Mouse (Mus musculus) activated CD4-positive, CD25-positive, alpha-beta regulatory T cell, adult 9 weeks (primary cell): ENCODE data around the gene Muc3. TPM values are rescaled to one million over a fixed set of nuclear protein-coding genes. Genes with fewer than 3 reads are reported as not detected.

Experiments
- polyA plus RNA-seq: library from polyadenylated mRNA; unstranded; fragments of 100-300 nt; shearing (Covaris generic); gene quantifications from one replicate; pipeline ENCODE4 v1.2.1, GENCODE M21; 2017

Muc3 gene
- not detected for polyA plus RNA-seq

GRCm38 (mm10) chr5:137149272-137149882 lies at the start of gene Muc3:
Muc3 (minus strand) TSS chr5:137149322.

GRCm38 (mm10) chr5:137115866-137116847 lies 33.0 kb downstream of the Muc3 start, which contains the start of gene Trim56:
Trim56 (minus strand) TSS chr5:137116209.

Other genes starting within 250 kb of the Muc3 start
- gene Ift22, start 241.2 kb downstream of the Muc3 start, polyA plus RNA-seq = 10.3 TPM
- 320 TPM for gene Fis1, start 196.0 kb downstream of the Muc3 start, polyA plus RNA-seq
- not detected for gene Cldn15, start 182.7 kb downstream of the Muc3 start, polyA plus RNA-seq
- gene Plod3, start 162.3 kb downstream of the Muc3 start, polyA plus RNA-seq = 13.6 TPM
- gene Znhit1, start 161.3 kb downstream of the Muc3 start, polyA plus RNA-seq = 68.7 TPM
- gene Vgf, start 122.9 kb downstream of the Muc3 start, polyA plus RNA-seq = not detected
- 100 TPM for gene Ap1s1, start 103.2 kb downstream of the Muc3 start, polyA plus RNA-seq
- not detected for gene Serpine1, start 77.1 kb downstream of the Muc3 start, polyA plus RNA-seq
- gene Trim56, start 33.1 kb downstream of the Muc3 start, polyA plus RNA-seq = 23.0 TPM
- 1.8 TPM for gene Muc3a, start 63.1 kb upstream of the Muc3 start, polyA plus RNA-seq
- 0.33 TPM for gene Ache, start 138.2 kb upstream of the Muc3 start, polyA plus RNA-seq
- 2.5 TPM for gene Ufsp1, start 145.3 kb upstream of the Muc3 start, polyA plus RNA-seq
- gene Srrt, start 158.4 kb upstream of the Muc3 start, polyA plus RNA-seq = 112 TPM
- gene Trip6, start 165.1 kb upstream of the Muc3 start, polyA plus RNA-seq = 7.7 TPM
- 28.4 TPM for gene Slc12a9, start 184.3 kb upstream of the Muc3 start, polyA plus RNA-seq
- not detected for gene Ephb4, start 200.8 kb upstream of the Muc3 start, polyA plus RNA-seq